1 mouse cellular context compared by ENCODE assay signal in the genomic region with DNA sequence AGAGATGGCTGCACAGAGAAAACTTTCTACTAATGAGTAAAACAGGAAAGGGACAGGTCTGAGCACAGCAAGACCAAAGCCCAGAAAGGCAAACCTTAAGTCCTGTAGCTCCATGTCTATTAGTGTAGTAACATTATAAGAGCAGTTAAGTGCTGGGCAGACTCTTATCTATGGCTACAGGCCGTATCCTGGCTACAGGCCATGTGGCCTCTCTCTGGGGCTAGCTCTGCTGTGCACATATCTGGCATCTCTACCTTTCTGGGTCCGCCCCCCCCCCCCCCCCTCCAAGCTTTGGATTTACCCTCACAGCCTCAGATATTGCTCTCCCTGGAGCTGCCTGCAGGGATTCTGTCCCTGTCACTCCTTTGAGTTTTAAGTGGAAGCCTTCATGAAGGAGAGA.
A peak's percentile ranks its signal among the peaks of the same experiment; 100 is the strongest.
TF ChIP-seq lines count a peak whose summit lies in the region.

No protein-coding gene starts in this region.

TF ChIP-seq in MEL, 35 proteins besides CTCF, POLR2A, EP300 and RAD21:
- TF ChIP-seq GATA1 (IDR thresholded peaks at IDR 0.05; ENCODE audit: low read depth, low read length): peak; percentile 38; the same call in 1 of the 2 replicates
- no peak for TF ChIP-seq MYB (IDR thresholded peaks at IDR 0.05; ENCODE audit: low read depth, low read length)
